Mouse (Mus musculus): ENCODE results near the gene Cx3cl1.

Gene Cx3cl1

DNA sequence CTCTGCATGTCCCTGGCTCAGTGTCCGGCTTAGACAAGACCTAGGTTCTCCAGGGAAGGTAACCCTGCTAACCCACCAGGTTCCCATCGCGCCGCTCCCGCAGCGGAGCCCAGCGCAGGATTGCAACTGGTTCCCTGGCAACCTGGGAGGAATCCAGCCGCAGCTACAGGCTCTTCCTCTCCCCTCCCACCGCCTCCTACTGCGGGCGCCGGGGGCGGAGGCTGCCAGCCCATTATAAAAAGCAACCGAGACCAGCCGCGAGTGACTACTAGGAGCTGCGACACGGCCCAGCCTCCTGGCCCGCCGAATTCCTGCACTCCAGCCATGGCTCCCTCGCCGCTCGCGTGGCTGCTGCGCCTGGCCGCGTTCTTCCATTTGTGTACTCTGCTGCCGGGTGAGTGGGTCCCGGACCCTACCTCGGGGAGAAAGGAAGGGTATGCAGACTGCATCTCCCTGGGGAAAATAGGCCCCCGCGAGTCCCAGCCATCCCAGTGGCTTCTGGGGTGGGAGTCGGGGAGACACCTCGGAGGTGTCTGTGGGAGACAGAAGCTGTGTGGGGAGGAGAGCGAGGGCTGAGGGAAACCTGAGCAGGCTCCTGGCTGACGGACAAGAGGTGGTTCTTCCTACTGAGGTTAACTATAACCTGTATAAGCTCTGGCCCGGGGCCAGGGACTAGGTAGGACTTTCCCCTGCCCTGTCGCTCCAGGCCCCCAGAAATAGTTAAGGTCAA is at the start of gene Cx3cl1:
Gene Cx3cl1, plus strand, starts transcription at position 69 of the 730 bp plus-strand sequence.
- DNase-seq: peak; percentile 86

DNA sequence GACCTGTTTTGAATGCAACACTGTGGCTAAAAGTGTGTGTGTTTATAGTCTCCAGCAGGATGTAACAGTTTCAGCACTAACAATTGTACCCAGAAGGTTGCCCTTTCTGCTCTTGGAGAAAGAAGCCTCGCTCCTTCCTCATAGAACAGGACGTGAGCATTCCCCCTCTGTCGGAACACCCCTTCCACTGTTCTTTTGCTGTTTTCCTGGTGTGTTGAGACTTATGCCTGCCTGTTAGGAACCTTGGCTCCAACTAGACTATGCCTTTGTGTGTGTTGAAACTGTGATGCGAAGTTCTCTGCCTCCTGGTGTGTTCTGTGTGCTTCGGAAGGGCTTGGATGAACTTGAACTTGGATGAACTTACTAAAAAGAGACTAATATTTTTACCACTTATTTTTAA is 45.8 kb upstream of the Cx3cl1 start:
- DNase-seq: no peak

DNA sequence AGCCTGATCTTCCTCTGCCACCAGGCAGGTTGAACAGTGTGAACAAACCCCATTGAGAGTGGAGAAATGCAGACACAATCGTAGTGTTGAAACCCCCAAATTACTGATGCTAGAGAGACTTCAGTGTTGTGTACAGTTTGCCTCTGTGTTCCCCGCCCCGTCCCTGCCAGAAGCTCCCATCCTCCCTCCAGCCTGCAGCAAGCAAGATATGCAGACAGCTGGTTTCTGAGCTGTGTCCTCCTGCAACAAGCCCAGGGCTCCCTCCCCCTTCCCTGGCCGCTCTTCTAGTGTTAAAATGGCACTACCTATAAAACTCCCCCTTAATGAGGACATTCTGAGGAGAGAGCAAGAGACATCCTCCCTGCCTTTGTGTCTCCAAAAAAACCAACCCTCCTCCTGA is 42.5 kb upstream of the Cx3cl1 start:
- DNase-seq: no peak

DNA sequence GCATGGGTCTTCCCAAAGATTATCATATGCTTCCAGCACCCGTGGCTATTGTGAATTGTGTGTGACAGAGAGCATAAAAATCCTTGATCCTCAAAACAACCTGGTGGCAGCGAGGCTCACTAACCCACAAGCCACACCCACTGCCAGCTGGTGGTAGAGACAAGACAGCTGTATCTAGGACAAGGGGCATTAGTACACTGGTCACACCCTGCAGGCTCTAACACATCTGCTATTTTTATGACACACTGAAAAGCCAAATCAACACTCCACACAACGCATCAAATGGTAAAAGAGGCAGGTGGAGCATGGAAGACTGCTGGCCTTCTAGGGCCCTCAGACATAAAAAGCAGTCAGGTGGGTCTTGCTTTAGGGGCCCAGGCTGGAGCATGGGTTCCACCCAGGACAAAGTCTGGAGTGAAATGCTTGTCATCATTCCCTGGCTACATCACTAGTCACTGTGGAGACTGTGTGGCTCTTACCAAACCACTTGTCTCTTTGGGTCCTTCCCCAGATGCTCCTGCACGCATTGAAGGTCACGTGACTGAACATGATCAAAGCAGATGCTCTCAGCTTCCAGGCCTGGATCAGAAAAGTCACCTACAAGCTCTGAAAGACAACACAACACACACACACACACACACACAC is 37.9 kb upstream of the Cx3cl1 start:
- no peak for DNase-seq

DNA sequence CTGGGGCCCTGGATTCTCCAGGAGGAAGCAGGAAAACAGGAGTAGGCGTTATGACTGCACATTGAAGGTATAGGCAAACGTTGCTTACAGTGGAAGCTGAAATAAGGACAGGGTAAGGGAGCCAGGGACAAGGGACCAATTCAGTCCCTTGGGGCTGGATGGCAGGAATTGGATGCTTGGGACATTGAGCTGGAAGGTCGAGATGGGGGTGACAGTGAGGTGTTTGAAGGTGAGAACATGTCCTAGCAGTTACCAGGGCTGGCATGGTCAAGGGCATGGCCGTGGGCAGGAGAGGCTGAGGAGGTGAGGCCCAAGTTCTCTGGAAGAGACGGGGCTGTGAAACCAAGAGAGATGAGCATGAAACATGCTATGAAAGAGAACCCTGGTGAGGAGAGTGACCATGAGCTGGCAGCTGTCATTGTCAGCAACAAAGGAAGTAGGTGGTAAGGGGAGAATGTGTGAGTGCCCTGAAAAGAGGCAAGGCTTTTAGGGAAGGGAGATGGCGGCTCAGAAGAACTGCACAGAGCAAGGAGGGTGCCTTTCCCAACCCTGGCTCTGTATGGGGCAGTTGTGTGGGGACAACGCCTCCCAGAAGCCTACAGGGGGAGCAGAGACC is 37.0 kb upstream of the Cx3cl1 start:
- no peak for DNase-seq

DNA sequence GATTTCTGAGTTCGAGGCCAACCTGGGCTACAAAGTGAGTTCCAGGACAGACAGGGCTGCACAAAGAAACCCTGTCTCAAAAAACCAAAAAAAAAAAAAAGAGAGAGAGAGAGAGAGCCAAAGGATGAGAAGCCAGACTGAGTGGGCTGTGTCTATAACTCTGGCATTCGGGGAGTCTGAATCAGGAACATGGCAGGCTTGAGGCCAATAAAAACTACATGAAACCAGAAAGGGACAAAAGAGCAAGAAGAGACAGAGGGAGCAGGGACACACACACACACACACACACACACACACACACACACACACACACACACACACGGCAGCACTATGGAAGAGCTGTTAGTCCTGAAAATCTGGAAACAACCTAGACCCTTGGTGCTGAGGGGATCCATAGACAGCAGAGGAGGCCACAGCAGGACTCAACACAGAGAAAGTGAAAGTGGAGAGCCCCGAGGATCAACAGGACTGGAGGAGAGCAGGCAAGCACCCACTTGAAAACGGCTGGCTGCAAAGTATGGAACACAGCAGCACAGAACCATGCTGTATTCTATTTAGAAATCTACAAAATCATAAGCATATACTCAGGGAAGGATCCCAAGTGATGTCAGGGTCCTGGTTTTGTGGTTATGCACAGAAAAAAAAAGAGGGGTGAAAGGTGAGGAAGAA is 36.2 kb upstream of the Cx3cl1 start:
- DNase-seq: no peak

DNA sequence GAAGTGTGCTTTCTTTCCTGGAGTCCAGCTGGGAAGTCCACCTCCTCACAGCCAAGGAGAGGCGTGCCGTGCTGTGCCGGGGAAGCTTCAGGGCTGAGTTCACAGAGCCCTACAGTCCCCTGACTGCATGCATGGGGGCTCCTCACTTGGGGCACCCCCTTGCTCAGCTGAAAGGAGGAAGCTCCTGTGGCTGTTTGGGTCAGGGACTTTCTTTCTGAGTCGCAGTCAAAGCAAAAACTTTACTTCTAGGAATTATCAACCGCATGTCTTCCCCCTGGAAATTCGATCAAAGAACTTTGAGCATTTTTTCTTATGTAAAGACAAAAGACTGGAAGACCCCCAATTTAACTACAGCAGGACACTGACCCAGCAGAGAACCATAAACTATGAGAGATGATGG is 32.0 kb upstream of the Cx3cl1 start:
- no peak for DNase-seq

DNA sequence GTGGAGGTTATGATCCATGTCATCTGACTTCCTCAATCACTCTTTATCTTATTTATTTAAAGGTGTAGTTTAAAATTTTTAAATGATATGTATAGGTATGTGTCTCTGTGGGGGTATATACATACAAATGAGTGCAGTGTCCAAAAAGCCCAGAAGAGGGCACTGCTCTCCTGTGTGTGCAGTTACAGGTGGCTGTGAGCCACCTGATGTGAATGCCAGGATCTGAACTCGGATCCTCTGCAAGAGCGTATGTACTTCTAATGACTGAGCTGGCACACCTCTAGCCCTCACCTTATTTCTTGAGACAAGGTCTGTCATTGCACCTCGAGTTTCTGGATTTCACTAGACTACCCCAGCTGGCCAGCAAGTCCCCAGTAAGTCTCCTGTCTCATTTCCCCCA is 31.2 kb upstream of the Cx3cl1 start:
- no peak for DNase-seq

DNA sequence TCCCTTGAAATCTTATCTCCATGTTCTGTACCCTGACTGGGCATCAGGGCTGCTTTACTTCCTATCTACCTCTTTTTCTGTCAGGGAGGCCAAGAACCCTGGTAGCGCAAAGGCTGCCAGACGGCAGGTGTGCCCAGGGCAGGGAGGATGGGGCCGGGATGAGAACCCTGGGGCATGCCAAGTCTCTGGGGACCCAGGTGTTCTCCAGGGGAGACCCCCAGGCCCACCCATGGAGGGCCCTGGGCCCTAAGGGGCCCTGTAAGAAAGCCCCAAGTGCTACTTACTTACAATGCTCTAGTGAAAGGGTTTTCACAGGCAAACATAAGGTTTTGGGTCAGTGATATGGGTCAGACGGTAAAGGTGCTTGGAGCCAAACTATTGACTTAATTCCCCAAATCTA is 30.1 kb upstream of the Cx3cl1 start:
- DNase-seq: no peak

DNA sequence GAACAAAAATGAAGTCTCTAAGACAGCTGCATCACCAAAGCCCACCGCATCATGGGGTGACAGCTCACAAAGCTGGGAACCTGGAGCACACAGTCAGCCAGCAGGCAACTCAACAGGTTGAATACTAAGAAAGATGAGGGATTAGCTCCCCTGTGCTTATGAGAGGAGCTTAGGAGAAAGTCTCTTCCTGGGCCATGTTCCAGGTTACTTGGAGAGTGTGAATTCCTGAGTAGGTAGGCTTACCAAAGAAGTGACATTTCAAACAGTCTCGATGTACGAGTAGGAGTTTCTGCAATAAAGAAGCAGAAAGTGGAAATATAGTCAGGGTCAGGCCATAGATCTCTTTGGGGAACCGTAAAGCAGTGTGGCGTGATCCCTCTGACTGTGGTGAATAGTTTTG is 27.3 kb upstream of the Cx3cl1 start:
- DNase-seq: no peak

DNA sequence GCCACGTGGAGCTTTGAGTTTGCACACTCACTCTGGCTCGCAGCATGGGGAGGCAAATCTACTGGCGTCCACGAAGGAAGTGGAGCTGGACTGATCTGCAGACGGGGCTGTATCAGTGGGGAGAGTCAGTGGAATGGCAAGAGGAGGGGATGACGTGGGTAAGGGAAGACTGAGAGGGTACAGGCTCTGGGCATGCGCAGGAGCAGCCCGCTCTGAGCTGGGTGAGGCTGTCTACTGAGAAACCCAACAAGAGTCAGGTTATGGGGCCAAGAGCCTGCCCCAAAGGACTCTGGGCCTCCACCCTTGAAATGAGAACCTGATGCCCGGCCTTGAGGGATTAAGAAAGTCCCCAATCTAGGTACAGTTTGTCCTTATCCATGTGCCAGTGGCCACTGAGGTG is 26.8 kb upstream of the Cx3cl1 start:
- no peak for DNase-seq

DNA sequence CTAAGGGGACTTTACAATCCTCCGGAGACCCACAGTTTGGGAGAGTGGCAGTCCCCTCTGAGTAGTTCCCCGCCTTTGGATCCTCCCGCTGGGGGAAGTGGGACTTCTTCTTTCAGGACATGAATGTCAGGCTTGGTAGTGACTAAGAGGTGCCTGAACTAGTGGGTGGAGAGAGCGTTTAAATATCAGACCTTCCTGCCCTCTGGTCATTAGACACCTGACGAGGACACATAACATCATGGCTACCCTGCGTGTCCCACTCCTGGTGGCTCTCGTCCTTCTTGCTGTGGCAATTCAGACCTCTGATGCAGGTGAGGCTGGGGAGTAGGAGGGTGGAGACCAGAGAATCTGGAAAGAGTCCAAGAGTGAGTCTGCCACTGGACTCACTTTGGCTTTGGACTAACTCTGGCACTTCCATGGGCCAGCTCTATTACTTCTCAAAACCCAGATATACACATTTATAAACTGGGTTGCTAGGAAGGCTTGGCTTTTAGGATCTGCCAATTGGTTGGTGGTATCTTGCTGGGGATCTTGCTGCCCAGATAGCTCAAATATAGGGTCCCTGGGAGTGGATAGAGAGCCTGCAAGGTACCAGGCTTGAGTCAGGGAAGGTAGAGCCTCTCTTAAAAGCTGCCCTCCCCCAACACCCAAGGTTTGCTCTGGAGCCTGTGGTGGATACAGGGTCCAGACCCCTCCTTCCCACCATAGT is 26.2 kb upstream of the Cx3cl1 start, which contains the start of gene Ccl22:
Gene Ccl22, plus strand, starts transcription at position 115 of the 709 bp plus-strand sequence.
- no peak for DNase-seq

DNA sequence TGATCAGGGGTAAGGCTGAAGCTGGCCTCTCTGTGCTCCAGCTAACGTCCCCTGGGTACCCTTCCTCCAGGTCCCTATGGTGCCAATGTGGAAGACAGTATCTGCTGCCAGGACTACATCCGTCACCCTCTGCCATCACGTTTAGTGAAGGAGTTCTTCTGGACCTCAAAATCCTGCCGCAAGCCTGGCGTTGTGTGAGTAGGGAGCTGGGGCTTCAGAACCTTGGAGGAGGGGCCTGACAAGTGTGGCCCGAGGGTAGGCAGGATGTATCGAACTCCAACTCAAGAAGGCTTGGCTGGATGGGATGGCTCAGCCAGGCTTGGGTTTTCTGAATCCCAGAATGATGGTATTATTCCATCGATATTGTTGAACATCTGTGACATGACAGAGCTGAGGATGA is 25.0 kb upstream of the Cx3cl1 start:
- DNase-seq: no peak

DNA sequence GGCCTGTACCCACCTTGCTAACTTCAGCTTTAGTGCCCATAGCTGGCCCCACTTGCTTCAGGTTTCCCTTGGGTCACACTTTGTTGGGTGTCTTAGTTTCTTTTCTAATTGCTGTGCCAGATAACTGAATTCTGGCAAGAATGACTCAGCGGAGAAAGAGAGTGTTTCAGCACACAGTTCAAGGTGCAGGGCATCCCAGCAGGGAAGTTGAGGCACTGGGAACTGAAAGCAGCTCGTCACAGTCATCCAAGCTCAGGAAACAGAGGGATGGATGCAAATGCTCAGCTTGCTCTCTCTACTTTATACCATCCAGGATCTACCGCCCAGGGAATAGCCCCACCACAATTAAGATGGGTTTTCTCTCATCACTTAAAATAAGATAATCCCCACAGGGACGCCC is 23.4 kb upstream of the Cx3cl1 start:
- no peak for DNase-seq

DNA sequence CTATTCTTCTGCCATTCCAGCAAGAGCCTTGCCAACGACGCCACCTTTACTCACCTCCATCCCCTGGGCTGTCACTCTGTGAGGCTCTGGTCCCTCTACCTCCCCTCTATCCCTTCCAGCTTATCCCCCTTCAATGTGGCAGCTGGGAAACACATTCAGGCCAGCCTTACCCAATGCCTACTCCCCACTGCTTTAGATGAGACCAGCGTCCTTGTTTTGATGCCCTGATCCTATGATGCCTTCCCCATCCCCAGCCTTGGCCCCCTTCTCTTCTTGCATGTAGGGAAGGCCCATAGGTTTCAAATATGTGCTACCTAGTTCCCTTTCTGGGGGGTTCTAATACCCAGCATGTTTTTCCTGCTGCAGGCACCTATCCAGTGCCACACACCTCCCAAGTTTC is 21.9 kb upstream of the Cx3cl1 start:
- DNase-seq: no peak

DNA sequence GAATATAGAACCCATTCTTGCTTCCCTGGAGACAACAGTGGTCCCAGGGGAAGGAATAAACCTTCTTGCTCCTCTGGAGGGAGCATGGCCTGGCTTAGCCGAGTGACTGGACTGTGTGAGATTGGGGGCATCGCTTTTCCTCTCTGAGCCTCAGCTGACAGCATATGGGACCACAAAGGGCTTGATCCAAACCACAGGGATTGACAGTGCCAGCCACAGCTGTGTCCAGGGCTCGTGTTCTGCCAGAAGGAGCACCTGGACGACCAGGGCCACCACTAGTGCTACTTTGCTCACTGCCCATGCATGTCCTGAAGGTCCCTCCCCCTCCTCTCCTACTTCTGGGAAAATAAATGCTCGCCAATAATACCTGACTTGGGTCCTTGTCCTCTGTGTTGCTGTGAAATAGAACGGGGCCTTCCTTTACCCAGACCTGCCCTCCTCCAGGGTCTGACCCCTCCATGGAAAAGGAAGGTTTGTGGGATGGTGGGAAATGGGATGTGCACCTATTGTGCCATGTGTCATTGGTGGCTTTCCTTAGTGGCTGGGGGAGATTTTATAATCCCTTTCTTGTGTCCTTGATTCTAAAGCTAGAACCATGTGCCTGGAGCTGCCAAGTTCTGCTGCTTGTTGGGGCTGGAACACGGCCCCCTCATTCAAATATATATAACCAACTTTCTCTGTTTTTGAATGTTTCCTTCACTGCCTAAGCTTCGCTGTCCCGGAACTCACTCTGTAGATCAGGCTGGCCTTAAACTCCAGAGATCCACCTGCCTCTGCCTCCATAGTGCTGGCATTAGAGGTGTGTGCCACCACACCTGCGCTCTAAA is 20.6 kb upstream of the Cx3cl1 start:
- no peak for DNase-seq

DNA sequence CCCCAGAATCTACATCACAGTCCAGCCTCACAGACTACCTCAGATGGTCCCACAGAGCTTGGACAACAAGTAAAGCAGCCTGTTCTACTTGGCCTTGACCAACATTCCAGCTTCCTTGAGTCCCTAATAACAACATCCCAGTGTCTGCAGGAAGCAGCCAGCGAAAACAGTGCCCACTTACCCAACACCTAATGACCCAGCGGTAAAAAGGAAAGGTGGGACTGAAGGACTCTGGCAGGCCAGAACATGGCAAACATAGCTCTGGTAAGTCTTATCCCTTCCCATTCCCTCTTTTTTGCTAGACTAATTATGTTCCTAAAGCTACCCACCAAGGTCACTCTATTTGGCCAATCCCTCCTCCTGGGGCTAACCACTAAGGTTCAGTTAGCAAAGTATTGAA is 17.8 kb upstream of the Cx3cl1 start:
- DNase-seq: no peak

DNA sequence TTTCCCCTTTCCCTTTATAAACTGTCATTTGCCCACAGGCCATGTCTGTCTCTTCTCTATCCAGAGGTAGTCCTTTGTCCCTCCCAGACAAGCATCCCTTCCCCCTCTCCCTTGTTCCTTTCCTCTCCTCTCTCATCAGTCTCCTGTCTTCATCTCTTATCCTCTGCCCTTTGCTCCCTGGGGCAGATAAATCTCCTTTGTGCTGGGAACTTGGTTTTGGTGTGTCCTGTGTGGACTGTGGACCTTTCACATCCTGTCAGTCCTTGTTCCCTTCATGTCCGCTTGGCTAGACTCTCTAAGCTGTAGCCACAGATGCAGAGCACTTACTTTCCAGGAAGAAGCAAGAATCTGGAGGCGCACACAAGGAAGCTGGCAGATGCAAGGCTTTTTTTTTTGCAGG is 17.3 kb upstream of the Cx3cl1 start:
- no peak for DNase-seq

DNA sequence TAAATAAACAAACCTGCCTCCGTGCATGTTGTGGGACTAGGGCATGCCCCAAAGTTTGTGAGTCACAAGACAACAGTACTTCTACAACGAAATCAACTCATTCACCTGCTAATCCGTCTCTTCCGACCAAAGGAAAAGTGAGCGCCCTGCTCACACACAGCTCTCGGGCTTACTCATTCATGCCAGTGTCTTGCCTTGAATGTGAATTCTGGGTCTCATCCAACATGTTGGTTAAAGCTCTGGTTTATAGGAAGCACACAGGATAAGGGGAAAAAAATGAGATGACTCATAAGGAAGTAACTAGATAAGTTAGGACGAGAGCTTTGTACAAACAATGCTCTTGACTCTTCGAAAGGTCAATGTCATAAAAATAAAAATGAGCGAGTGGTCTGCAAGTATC is 4.8 kb upstream of the Cx3cl1 start:
- DNase-seq: no peak

DNA sequence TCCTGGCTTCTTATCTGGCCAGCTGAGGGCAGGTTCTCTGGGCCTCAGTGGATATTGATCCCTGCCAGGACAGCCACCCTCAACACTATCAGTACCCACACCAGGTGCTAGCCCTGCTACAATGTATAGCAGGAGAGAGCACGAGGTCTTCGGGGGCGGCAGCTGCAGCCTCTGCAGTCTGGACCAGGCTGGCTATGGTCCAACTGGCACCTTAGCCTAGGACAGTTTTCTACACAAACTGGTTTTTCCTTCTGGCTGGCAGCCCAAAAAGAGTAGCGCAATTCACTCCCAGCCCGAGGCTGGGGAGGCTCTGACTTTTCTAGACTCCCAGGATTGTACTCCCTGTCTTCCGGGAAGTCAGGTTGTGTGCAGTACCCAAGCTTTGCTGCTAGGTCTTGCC is 864 bp upstream of the Cx3cl1 start:
- peak; percentile 47 for DNase-seq

DNA sequence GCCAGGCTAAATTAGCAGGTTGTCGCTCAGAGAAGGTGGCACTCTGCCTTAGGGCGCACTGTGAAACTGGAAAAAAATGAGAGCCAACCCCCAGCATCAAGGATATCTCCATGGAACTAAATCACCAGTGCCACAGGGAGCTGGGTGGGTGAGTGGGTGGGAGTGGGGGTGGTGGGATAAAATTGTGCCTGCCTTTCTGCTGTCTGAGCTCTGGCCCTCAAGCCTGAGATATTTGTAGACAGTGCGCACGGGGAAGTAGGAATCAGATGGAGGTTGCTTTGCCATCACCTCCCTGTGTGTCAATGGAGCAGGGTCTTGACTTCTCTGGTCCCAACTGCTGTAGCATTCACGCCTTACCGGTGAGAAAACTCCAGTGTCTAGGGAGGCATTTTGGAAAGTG is 1.2 kb downstream of the Cx3cl1 start:
- DNase-seq: peak; percentile 36

DNA sequence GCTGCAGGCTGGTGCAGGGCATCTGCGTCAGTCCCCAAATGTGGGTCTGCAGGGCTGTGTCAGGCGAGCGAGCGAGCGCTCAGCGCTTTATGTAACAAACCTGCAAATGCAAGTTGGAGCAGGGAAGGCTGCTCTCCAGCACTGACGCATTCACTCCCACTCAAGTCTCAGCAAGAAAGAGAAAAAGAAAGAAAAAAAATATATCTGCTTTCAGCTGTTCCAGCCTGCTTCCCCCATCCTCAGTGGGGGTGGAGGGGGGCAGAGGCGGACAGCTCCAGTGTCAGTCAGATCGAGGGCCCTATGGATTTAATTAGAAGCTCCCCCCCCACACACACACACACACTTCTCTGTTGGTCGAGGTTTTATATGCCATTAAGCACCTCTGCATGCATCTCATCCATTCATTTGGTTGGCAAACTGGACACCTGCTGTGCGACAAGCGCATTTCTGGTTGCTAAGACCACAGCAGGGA is 1.9 kb downstream of the Cx3cl1 start:
- peak; percentile 72 for DNase-seq
